Comparison of ENCODE assay signal across 8 mouse cellular contexts in genomic region chr1:67039083-67039482, GRCm38 (mm10). TPM values are rescaled to one million over a fixed set of nuclear protein-coding genes. Genes with fewer than 3 reads are reported as not detected.
DNase-seq lines count a peak whose midpoint lies in the region; ATAC-seq lines count a peak whose summit lies in the region.

No protein-coding gene starts in this region.

- no peaks in the 10 kb centered on the region; the same call in 1 of the 2 replicates for H3K36me3 ChIP-seq in liver, embryonic 11.5 days (ENCODE audit: control insufficient read depth, insufficient read depth, low read length)
- no peaks in the 10 kb centered on the region for H3K36me3 ChIP-seq in stomach, embryonic 15.5 days

- H3K9me3 ChIP-seq in liver, embryonic 11.5 days (ENCODE audit: control insufficient read depth, low read length) = no peaks in the 10 kb centered on the region
- no peaks in the 10 kb centered on the region for H3K9me3 ChIP-seq in stomach, embryonic 15.5 days

- 3% methylated on average over 5 of the region's 5 CpGs for WGBS in liver, embryonic 11.5 days
- WGBS in stomach, embryonic 15.5 days = 4% methylated on average over 5 of the region's 5 CpGs

- H3K4me1 ChIP-seq in liver, embryonic 11.5 days (replicated peaks; ENCODE audit: control insufficient read depth, insufficient read depth, low read length) = peaks cover 6% of the 10 kb centered on the region; the same call in 1 of the 2 replicates
- H3K4me1 ChIP-seq in stomach, embryonic 15.5 days = peaks cover 6% of the 10 kb centered on the region

- no peak overlapping the region for H3K27ac ChIP-seq in liver, embryonic 11.5 days (ENCODE audit: low read depth, low read length)
- no peak overlapping the region for H3K27ac ChIP-seq in stomach, embryonic 15.5 days

- H3K27me3 ChIP-seq in liver, embryonic 11.5 days (replicated peaks; ENCODE audit: control insufficient read depth, insufficient read depth, low read length) = no peaks in the 10 kb centered on the region
- no peaks in the 10 kb centered on the region for H3K27me3 ChIP-seq in stomach, embryonic 15.5 days (replicated peaks)

- peak; percentile 18; the same call in 1 of the 2 replicates for ATAC-seq in cerebellum, adult (ENCODE audit: insufficient number of reproducible peaks, low FRiP score, low TSS enrichment)
- ATAC-seq in liver, embryonic 11.5 days (replicated peaks; ENCODE audit: low FRiP score) = peak; percentile 24; the same call in 1 of the 2 replicates
- no peak for ATAC-seq in stomach, embryonic 15.5 days (ENCODE audit: insufficient read depth, low FRiP score, low read depth)

- DNase-seq in cerebellum, adult 8-10 months = no peak
- DNase-seq in thymus, postnatal 4 days = peak; percentile 14
- no peak for DNase-seq in thymus, postnatal 0 days (ENCODE audit: low spot score)
- DNase-seq in liver, embryonic 11.5 days (ENCODE audit: low spot score) = no peak
- DNase-seq in layer of hippocampus, adult 8-10 months (ENCODE audit: low spot score in 2 of 2) = no peak
- DNase-seq in urinary bladder, adult 18-20 months (ENCODE audit: low spot score in 2 of 2) = no peak

- peak overlapping the region; percentile 86 for H3K4me3 ChIP-seq in liver, embryonic 11.5 days (ENCODE audit: low read depth, low read length)
- peak overlapping the region; percentile 88 for H3K4me3 ChIP-seq in stomach, embryonic 15.5 days (replicated peaks)

- peak overlapping the region; percentile 86 for H3K4me2 ChIP-seq in liver, embryonic 11.5 days
- peak overlapping the region; percentile 55 for H3K4me2 ChIP-seq in stomach, embryonic 15.5 days

- peak overlapping the region; percentile 83 for H3K9ac ChIP-seq in liver, embryonic 11.5 days (ENCODE audit: low read depth, low read length)
- peak overlapping the region; percentile 51; the same call in 1 of the 2 replicates for H3K9ac ChIP-seq in stomach, embryonic 15.5 days

RNA-seq across cellular contexts. Expression of gene Lancl1, which starts 0.4 kb away (rescaled TPM):
- 132 and 133 TPM in 2 replicates for polyA plus RNA-seq in thymus, postnatal 0 days (2015; fragmentation: Nextera tagmentation; extraction: Ambion mirVana)
- polyA plus RNA-seq in liver, embryonic 11.5 days (2014; fragmentation: Nextera tagmentation; extraction: Ambion mirVana) = 48.8 and 49.0 TPM in 2 replicates
- 78.8 and 88.5 TPM in 2 replicates for polyA plus RNA-seq in stomach, embryonic 15.5 days (2015; fragmentation: Nextera tagmentation; extraction: Ambion mirVana)
- 100 to 1,000 TPM; 192 to 212 (median 195) TPM for total RNA-seq in layer of hippocampus, adult 8-10 months (2022)
